In the genomic region with DNA sequence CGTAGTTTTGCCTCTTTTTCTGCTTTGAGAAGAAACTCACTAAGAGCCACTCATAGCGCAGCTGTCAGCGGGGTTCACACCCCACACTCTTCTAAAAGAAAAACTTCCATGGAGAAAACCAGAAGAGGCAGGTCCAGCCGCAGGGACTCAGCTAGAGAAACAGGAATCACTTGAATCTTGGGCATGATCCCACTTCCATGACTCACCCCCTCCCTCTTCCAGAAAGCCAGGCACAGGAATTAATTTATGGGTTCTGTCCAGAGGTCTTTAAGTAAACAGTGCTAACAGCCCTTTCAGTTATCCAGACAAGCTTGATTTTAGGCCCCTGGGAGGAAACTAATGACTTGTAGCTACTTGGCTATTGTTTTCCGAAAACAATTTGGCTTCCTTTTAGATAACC, we compare ENCODE assay signal across 9 mouse cellular contexts.
A peak's percentile ranks its signal among the peaks of the same experiment; 100 is the strongest.
DNase-seq lines count a peak whose midpoint lies in the region; ATAC-seq lines count a peak whose summit lies in the region.
"Had no signal": no experiment of that assay in that cellular context is flagged by ENCODE, and none has a peak within 500 bp of the region (broad histone marks: within the 10 kb centered on the region; RNA-seq: fewer than 3 reads in every experiment).

No protein-coding gene starts in this region.

- H3K9me3 ChIP-seq in lung, embryonic 15.5 days, result no peaks in the 10 kb centered on the region
- H3K9me3 ChIP-seq: midbrain, embryonic 12.5 days had no signal

- H3K4me1 ChIP-seq in lung, embryonic 15.5 days, result peaks cover 16% of the 10 kb centered on the region
- H3K4me1 ChIP-seq: midbrain, embryonic 12.5 days had no signal

- no peak overlapping the region for H3K4me2 ChIP-seq in lung, embryonic 15.5 days
- H3K4me2 ChIP-seq: midbrain, embryonic 12.5 days had no signal

- no peaks in the 10 kb centered on the region for H3K36me3 ChIP-seq in lung, embryonic 15.5 days
- H3K36me3 ChIP-seq: midbrain, embryonic 12.5 days had no signal

- peak; percentile 49; the same call in 1 of the 2 replicates for ATAC-seq in lung, embryonic 15.5 days (ENCODE audit: borderline replicate concordance, extremely low read depth, low FRiP score, low TSS enrichment)
- ATAC-seq in inflammation-experienced regulatory T-cells, adult 6 months, result no peak

- no peak overlapping the region for H3K27ac ChIP-seq in lung, embryonic 15.5 days
- H3K27ac ChIP-seq: midbrain, embryonic 12.5 days had no signal

- no peak overlapping the region for H3K4me3 ChIP-seq in lung, embryonic 15.5 days
- H3K4me3 ChIP-seq: midbrain, embryonic 12.5 days had no signal

- 33% methylated on average over 5 of the region's 5 CpGs for WGBS in lung, embryonic 15.5 days

- DNase-seq in 3T3-L1 (ENCODE audit: low read depth, low spot score) (peak; percentile 82), NIH3T3 (ENCODE audit: low read depth) (peak; percentile 89)
- peak; percentile 45 for DNase-seq in heart, adult 8-10 months (ENCODE audit: low spot score)
- no peak for DNase-seq in layer of hippocampus, adult 9-10 months (ENCODE audit: low spot score)
- DNase-seq in thymus, postnatal 25 days, result no peak
- no peak for DNase-seq in cerebellum, postnatal 25 days

- no peak overlapping the region for H3K9ac ChIP-seq in lung, embryonic 15.5 days
- H3K9ac ChIP-seq: midbrain, embryonic 12.5 days had no signal

- peaks cover 4% of the 10 kb centered on the region; the same call in 1 of the 2 replicates for H3K27me3 ChIP-seq in lung, embryonic 15.5 days
- H3K27me3 ChIP-seq: midbrain, embryonic 12.5 days had no signal

Comparison
In these comparisons a context has a peak if more than half of its experiments do, and no peak if none do; other contexts are left out.
1. DNase-seq: peak in 3T3-L1 (single experiment), NIH3T3 (single experiment) and heart, adult 8-10 months (single experiment); none in layer of hippocampus, adult 9-10 months (single experiment), thymus, postnatal 25 days (single experiment) and cerebellum, postnatal 25 days (0 of 2).